Mouse (Mus musculus): ENCODE data around the gene Cacna2d3.

The Cacna2d3 gene

DNA sequence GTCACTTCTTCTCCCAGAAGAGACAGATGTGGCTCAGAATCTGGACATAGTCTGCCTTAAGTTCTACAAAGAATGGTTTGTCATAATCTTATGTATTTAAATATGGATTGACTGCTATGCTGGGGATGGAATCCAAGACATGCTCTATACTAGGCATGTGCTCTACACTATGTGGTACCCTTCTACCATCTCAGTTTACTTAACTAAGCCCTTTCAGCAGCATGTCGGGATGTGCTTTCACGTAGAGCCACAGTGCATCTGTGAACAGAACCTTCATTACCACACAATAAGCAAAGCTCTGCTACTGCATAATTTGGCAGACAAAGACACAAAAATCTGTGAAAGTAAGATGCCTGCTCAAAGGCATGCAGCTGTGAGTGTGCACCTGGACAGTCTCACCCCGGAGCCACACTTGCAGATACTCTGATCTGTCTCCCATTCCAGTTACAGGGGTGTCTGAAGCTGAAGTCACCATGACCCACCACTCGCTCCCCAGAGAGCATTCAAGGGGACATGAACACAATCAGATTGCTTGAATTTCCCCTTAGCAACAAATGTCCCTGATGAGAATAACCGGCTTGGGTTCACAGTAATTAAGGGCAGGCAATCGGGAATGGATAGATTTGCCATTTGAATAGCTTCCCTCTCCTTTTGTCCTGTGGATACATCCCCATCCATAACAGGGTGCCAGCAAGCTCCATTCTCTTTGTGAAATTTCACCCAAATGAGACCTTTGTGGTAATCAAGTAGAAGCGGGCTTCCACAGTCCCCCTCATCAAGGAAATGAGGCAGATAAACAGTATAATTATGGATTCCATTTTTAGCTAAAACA is 773.4 kb downstream of the Cacna2d3 start:
- in situ Hi-C loops (cut with MboI, MseI), result no loop called here

DNA sequence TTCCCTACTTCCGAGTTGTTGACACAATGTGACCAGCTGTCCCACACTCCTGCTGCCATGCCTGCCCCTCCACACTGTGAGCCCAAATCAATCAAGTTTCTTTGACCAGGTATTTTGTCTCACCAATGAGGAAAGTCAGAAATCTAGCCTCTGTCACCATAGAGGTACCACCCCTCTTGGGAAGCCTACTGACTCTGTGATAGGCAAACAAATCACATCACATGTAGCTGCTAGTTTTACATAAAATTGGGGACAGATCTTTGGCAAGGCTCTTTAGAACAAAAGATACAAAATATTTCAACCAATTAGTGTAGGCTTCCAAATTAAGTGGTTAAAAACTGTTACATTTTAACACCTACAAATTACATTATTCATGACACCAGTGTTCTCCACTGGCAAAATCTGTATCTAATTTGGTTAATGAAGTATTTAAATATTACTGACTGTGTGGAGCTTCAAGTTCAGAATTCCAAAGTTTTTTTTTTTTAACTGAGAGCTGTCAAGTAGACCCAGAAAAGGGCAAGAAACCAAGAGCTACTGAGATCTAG is 788.8 kb downstream of the Cacna2d3 start:
- in situ Hi-C loops (cut with MboI, MseI), result no loop called here

DNA sequence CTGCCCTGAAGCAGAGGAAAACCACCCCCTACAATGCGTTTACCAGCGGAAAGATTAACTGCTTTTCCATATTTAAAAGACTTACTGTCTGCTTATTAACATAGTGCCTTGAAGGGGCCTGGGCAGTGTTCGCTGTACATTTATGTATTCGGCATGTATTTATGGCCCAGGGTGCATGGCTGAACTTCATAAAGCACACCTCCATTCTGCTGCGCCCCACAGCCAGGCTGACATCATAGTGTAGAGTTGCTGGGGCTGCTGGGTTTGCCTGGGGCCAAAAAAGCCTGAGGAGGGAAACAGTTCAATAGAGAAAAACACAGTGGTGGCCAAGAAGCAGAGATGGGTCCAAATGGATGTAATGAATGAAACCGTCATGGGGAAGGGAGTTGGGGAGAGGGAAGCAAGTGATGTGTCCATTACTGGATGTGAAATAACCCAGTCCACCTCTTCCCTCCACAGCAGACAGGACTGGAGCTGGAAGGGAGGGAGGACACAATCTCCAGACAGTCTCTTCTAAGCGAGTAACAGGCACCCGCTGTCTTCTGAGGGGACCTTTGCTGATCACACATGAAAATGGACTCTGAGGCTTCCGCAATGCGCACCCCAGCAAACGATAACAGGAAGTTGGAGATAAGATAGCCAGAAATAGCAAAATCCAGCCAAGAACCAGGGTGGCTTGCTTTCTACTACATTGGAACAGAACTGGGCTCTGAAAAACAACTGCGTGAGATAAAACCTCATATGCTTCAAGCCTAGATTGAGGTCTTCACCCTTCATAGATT is 798.3 kb downstream of the Cacna2d3 start:
- in situ Hi-C loops (cut with MboI, MseI), result no loop called here

DNA sequence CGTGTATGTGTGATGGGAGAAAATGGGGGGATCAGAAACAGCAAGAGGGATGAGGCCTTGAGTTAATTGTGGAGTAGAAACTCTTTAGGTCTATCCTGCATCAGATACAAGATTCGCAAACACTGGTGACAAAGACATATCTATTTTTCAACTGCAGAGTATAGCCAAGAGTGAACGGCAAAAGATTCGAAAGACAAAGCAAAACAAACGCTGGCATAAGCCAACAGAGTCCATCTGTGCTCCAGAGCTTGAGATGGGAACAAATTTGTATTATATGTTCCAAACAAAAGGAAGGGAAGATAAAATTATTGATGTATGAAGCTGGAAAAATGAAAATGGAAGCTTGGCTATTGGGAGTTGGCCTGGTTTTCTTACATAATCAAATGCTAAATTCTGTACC is 802.8 kb downstream of the Cacna2d3 start:
- in situ Hi-C loops (cut with MboI, MseI), result no loop called here

DNA sequence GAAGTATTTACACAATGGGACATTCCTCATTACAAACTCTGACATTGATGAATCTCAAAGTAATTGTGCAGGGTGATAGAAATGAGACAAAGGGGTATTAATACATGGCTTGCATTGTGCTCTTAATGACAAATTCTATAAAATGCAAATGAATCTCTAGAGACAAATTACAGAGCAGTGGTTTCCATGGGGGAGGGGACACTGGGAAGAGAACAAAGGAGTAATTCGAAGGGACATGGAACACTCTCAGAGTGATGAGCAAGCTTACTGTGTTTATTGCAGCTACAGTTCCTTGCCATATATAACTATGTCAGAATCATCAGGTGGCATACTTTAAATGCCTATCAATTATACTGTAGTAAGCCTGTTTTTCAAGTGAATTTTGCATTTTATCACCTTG is 806.7 kb downstream of the Cacna2d3 start:
- in situ Hi-C loops (cut with MboI, MseI), result no loop called here

DNA sequence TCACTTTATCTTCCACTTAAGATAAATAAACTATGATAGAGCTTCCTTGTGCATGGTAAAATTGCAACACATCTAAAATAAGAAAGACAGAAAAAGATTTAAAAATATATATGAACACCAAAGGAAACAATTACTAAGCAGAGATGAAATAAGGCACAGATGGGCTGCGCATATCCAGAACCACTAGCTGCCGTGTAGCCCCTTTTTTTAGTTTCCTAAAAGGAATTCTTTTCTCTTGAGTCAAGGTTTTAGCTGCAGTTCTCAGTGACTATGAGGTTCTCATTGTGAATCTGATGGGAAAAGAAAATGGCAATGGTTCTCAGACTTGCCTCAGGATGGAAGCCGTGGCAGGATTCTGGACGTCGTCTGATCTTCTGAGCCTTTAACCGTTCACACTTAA is 814.0 kb downstream of the Cacna2d3 start:
- in situ Hi-C loops (cut with MboI, MseI), result no loop called here

DNA sequence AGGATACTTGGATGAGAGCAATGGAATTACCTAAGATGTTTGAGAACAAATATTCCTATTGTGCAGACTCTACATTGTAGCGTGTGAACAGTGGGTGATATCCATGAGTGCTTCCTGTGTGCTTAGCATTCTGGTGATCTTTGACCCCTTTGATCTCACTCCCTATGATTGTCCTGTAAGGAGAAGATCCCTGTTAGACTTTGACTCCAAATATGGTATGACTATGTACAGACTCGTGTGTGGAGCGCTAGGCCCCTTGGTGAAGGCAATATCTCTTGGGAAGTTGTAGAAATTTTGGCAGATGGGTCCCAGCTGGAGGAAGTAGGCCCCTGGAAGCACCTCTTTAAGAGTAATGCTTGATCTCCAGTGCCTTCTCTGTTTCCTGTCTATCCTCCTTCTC is 829.1 kb downstream of the Cacna2d3 start:
- in situ Hi-C loops (cut with MboI, MseI), result no loop called here

DNA sequence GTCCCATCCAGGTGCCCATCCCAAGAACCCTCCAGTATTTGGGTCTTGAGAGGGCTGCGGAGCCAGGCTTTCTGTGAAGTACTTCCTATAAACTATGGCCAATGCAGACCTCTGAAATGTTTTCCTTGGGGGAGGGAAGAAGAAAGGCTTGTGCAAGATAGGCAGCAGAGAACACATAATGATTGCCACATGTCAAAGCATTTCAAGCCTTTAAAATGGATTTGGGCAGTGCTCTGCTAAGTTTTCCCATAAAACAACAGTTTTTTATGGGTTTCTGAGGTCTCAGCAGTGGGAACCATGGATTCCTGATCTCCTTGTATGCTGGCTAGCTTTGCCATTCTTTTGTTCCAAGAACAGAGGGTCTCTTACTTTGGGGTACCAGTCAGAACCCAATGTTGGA is 834.3 kb downstream of the Cacna2d3 start:
- in situ Hi-C loops (cut with MboI, MseI), result no loop called here

DNA sequence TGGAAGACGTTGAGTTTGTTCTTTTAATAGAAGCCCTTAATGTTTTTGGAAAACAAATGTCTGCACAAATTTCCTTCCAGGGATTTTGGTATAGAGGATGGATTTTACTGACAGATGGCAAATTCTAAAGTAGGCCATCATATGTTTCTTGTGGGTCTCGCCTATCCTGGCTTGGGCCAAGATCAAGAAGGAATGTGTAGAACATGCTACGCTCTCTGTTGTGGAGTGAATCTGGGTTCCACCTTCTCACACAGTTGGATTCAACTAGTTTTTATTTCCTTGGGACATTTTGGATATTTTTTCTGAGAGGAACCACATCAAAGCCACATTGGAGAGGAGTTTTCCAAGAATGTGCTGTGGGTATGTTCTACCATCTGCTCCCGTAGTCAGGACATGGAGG is 835.0 kb downstream of the Cacna2d3 start:
- in situ Hi-C loops (cut with MboI, MseI), result no loop called here

DNA sequence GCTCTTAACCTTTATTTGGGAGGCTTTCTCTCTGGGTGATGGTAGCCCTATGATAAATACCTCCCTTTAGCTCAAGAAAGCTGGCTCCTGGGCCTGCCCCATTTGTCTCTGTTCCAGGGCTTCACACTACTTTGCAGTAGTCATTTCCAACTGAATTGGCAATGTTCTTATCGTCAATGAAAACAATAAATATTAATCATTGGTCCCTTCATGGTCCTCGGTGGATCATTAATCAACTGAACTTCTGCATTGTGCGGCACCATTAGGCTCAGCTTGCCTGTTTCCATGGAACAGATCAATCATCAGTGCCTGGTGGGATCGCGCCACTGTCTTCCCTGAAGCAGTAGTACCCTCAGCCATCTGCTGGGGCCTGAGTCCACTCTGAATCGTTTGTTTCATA is 850.7 kb downstream of the Cacna2d3 start:
- in situ Hi-C loops (cut with MboI, MseI), result no loop called here

DNA sequence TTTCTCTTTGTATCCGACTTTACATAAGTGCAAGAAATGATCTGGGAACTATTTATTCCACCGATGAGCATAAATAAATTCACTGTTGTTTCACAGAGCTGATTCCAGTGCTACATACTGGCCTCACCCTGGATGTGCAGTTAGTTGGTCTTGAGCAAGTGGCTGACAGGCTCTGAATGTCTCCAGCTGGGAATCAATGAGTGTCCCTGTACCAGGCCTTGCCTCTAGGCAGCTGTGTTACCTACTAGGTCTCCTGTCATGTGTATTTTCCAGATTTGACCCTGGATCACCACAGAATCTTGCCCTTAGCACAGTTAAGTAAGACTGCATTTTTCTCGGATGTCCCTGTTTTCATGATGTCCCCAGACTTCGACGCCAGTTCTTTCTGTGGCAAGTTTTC is 851.3 kb downstream of the Cacna2d3 start:
- in situ Hi-C loops (cut with MboI, MseI), result no loop called here

DNA sequence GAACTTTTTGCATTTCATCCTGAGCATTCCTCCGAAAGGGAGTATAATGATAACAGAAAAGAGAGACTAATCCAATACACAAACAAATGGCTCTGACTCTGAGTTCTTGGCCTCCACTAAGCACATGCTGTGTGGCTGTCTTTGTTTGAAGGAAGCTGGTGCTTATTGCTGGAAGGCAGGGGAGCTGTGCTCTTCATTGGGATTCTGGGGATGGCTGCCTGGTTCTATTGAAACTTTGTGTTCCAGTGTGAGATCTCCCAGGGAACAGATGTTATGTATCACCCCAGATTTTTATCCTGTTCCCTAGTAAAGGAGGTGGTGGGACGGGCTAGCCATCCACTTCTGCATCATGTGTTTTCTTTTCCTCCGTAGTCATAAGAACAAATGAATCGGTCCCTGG is 856.7 kb downstream of the Cacna2d3 start:
- in situ Hi-C loops (cut with MboI, MseI), result no loop called here

DNA sequence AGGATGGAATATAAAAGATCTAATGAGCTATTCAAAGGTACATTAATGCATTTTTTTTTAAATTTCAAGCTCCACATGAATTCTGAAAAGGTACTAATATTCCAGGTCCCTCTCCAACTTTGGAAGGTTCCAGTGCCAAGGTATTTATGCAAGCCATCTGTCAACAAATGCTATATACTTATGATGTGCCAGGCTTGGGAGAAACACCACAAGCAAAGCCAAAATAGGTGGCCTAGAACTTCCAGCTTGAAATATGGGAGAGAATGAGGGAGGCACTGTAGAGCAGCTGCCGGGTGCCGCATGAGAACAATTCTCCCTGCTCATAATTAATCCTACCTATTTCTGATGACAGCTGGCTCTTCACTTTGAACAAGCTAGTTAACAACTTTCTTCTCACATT is 860.5 kb downstream of the Cacna2d3 start:
- in situ Hi-C loops (cut with MboI, MseI), result no loop called here

All from T-helper 1 cell (primary cell).